Mouse (Mus musculus): ENCODE data around the gene Dkkl1. TPM values are rescaled to one million over a fixed set of nuclear protein-coding genes. Genes with fewer than 3 reads are reported as not detected.

Dkkl1 gene
- total RNA-seq, 2 experiments from 2014 or later, result 25.1 to 29.2 TPM

Small RNA genes lying within 50 kb of the gene (microRNA-seq; reads per million reads assigned to microRNA genes)
- gene Mir7055, result 1.5 to 6.0 reads per million in 2 experiments

Other genes starting within 250 kb of the Dkkl1 start
- gene Cpt1c, start 237.3 kb downstream of the Dkkl1 start, total RNA-seq (2021), result 10 to 100 TPM; 89.3 to 95.9 TPM
- 100 to 1,000 TPM; 140 to 163 TPM for gene Prmt1, start 225.6 kb downstream of the Dkkl1 start, total RNA-seq (2021)
- 10 to 100 TPM; 31.4 to 42.7 TPM for gene Irf3, start 214.5 kb downstream of the Dkkl1 start, total RNA-seq (2021)
- gene Bcl2l12, start 213.4 kb downstream of the Dkkl1 start, total RNA-seq (2021), result 1 to 10 TPM; 2.7 TPM
- 100 to 1,000 TPM; 161 to 163 TPM for gene Scaf1, start 195.8 kb downstream of the Dkkl1 start, total RNA-seq (2021)
- gene Rras, start 194.2 kb downstream of the Dkkl1 start, total RNA-seq (2021), result 10 to 100 TPM; 12.0 to 13.8 TPM
- 10 to 100 TPM; 59.1 to 65.5 TPM for gene Prr12, start 159.3 kb downstream of the Dkkl1 start, total RNA-seq (2021)
- 10 to 100 TPM; 48.5 to 53.0 TPM for gene Nosip, start 149.7 kb downstream of the Dkkl1 start, total RNA-seq (2021)
- gene Prrg2, start 149.5 kb downstream of the Dkkl1 start, total RNA-seq (2021), result 1 to 10 TPM; 7.3 to 7.6 TPM
- gene Rcn3, start 119.9 kb downstream of the Dkkl1 start, total RNA-seq (2021), result 1 to 10 TPM; 5.3 to 6.0 TPM
- 10 to 100 TPM; 22.7 to 24.1 TPM for gene Fcgrt, start 108.3 kb downstream of the Dkkl1 start, total RNA-seq (2021)
- gene Rps11, start 87.7 kb downstream of the Dkkl1 start, total RNA-seq (2021), result 100 to 1,000 TPM; 410 to 413 TPM
- gene Rpl13a, start 83.4 kb downstream of the Dkkl1 start, total RNA-seq (2021), result 100 to 1,000 TPM; 630 to 639 TPM
- gene Gm45713, start 75.9 kb downstream of the Dkkl1 start, total RNA-seq (2021), result not detected
- 1 to 10 TPM; 3.3 to 5.4 TPM for gene Flt3l, start 75.7 kb downstream of the Dkkl1 start, total RNA-seq (2021)
- 10 to 100 TPM; 45.8 to 49.3 TPM for gene Pih1d1, start 57.8 kb downstream of the Dkkl1 start, total RNA-seq (2021)
- 10 to 100 TPM; 13.6 to 14.1 TPM for gene Aldh16a1, start 57.6 kb downstream of the Dkkl1 start, total RNA-seq (2021)
- 1,000 to 10,000 TPM; 1,365 to 1,520 TPM for gene Slc17a7, start 48.2 kb downstream of the Dkkl1 start, total RNA-seq (2021)
- under 1 TPM in 1 of 2 experiments, not detected in 1; 0.18 TPM for gene Gfy, start 32.6 kb downstream of the Dkkl1 start, total RNA-seq (2021)
- gene Pth2, start 31.2 kb downstream of the Dkkl1 start, total RNA-seq (2021), result not detected
- gene Ccdc155, start 7.3 kb downstream of the Dkkl1 start, total RNA-seq (2021), result 1 to 10 TPM; 5.2 to 5.3 TPM
- 1 to 10 TPM; 2.8 to 5.5 TPM for gene Tead2, start 3.6 kb upstream of the Dkkl1 start, total RNA-seq (2021)
- 1 to 10 TPM; 2.5 to 4.4 TPM for gene Cd37, start 27.0 kb upstream of the Dkkl1 start, total RNA-seq (2021)
- gene Slc6a16, start 28.9 kb upstream of the Dkkl1 start, total RNA-seq (2021), result 1 to 10 TPM; 1.6 to 1.9 TPM
- gene Slc6a21, start 65.4 kb upstream of the Dkkl1 start, total RNA-seq (2021), result under 1 TPM in 1 of 2 experiments, not detected in 1; 0.23 TPM
- gene Trpm4, start 121.6 kb upstream of the Dkkl1 start, total RNA-seq (2021), result 10 to 100 TPM; 13.2 to 24.9 TPM
- under 1 TPM; 0.23 to 0.94 TPM for gene Hrc, start 123.1 kb upstream of the Dkkl1 start, total RNA-seq (2021)
- gene Ppfia3, start 154.9 kb upstream of the Dkkl1 start, total RNA-seq (2021), result 100 to 1,000 TPM; 151 to 152 TPM
- 100 to 1,000 TPM; 170 to 176 TPM for gene Lin7b, start 158.4 kb upstream of the Dkkl1 start, total RNA-seq (2021)
- 100 to 1,000 TPM; 341 to 386 TPM for gene Snrnp70, start 183.6 kb upstream of the Dkkl1 start, total RNA-seq (2021)
- gene Kcna7, start 193.5 kb upstream of the Dkkl1 start, total RNA-seq (2021), result not detected
- under 1 TPM in 1 of 2 experiments, not detected in 1; 0.16 TPM for gene Ntf5, start 201.5 kb upstream of the Dkkl1 start, total RNA-seq (2021)
- not detected for gene Lhb, start 208.7 kb upstream of the Dkkl1 start, total RNA-seq (2021)
- gene Gys1, start 222.7 kb upstream of the Dkkl1 start, total RNA-seq (2021), result 10 to 100 TPM; 15.7 to 16.5 TPM
- 10 to 100 TPM; 30.4 to 33.0 TPM for gene Ruvbl2, start 225.9 kb upstream of the Dkkl1 start, total RNA-seq (2021)
- gene Ftl1, start 247.7 kb upstream of the Dkkl1 start, total RNA-seq (2021), result 100 to 1,000 TPM; 207 to 225 TPM